Mouse (Mus musculus): Measurements from ENCODE around the gene Tuba1b.
"Not testable (repeated sequence)": the region's sequence is repeated elsewhere in the genome, so short reads cannot be mapped to it uniquely, and the experiment has no call there.

The Tuba1b gene

GRCm38 (mm10) chr15:98953401-98954356 is 19.3 kb upstream of the Tuba1b start, which contains the start of the genes Gm49450 and Tuba1a:
Gene Gm49450, minus strand, starts transcription at chr15:98953551.
Gene Tuba1a, minus strand, starts transcription at chr15:98953703.
- peak; percentile 97 for DNase-seq

GRCm38 (mm10) chr15:98952751-98953400 is 18.5 kb upstream of the Tuba1b start:
- DNase-seq = peak; percentile 86

GRCm38 (mm10) chr15:98952063-98952455 is 17.7 kb upstream of the Tuba1b start:
- DNase-seq = no peak

GRCm38 (mm10) chr15:98951122-98952062 is 17.0 kb upstream of the Tuba1b start:
- DNase-seq = not testable (repeated sequence)

GRCm38 (mm10) chr15:98949607-98949892 is 15.2 kb upstream of the Tuba1b start:
- DNase-seq = no peak

GRCm38 (mm10) chr15:98948857-98949606 is 14.7 kb upstream of the Tuba1b start:
- DNase-seq = no peak

GRCm38 (mm10) chr15:98948382-98948781 is 14.0 kb upstream of the Tuba1b start:
- DNase-seq = no peak

GRCm38 (mm10) chr15:98947884-98948283 is 13.5 kb upstream of the Tuba1b start:
- DNase-seq = no peak

- no peak for DNase-seq
Measured at GRCm38 (mm10) chr15:98943133-98943532, 8.8 kb upstream of the Tuba1b start.

- DNase-seq = no peak
Measured at GRCm38 (mm10) chr15:98942081-98942480, 7.7 kb upstream of the Tuba1b start.

GRCm38 (mm10) chr15:98941539-98941938 is 7.2 kb upstream of the Tuba1b start:
- no peak for DNase-seq

GRCm38 (mm10) chr15:98940816-98941215 is 6.5 kb upstream of the Tuba1b start:
- no peak for DNase-seq

- DNase-seq = peak; percentile 98
Measured at GRCm38 (mm10) chr15:98933833-98934216, 540 bp downstream of the Tuba1b start.

GRCm38 (mm10) chr15:98933004-98933671 is 1.2 kb downstream of the Tuba1b start:
- DNase-seq = not testable (repeated sequence)

- DNase-seq = no peak
Measured at GRCm38 (mm10) chr15:98930998-98931397, 3.4 kb downstream of the Tuba1b start.

- DNase-seq = no peak
Measured at GRCm38 (mm10) chr15:98930017-98930734, 4.2 kb downstream of the Tuba1b start.

- peak; percentile 87 for DNase-seq
Measured at GRCm38 (mm10) chr15:98928598-98929240, 5.6 kb downstream of the Tuba1b start.

GRCm38 (mm10) chr15:98927566-98927965 is 6.8 kb downstream of the Tuba1b start:
- DNase-seq = no peak

GRCm38 (mm10) chr15:98924682-98925081 is 9.7 kb downstream of the Tuba1b start:
- DNase-seq = no peak

- DNase-seq = no peak
Measured at GRCm38 (mm10) chr15:98923031-98923537, 11.3 kb downstream of the Tuba1b start.
